Mouse (Mus musculus) left cerebral cortex, postnatal 14 days (tissue): ENCODE results near the gene Lpp. TPM values are rescaled to one million over a fixed set of nuclear protein-coding genes. Genes with fewer than 3 reads are reported as not detected.

Experiments used
- DNase-seq, 2 experiments: peaks; one replicate each; pipeline ENCODE4 v3.0.0; 2021 to 2022; ENCODE audit warnings: low spot score in 2 of 2, mixed read lengths in 1 of 2
- intact Hi-C: fragments of 180-260 bp; cut with DNase I; formaldehyde crosslinking; loops from one replicate; pipeline ENCODE4 v1.15.1; 2025
- long read RNA-seq, 2 experiments: library from polyadenylated mRNA; stranded (forward); transcript quantifications; one replicate each; pipeline ENCODE4 v2.0.0; 2021
- total RNA-seq, 2 experiments: library from RNA; stranded (reverse); gene quantifications; 2 replicates each; pipeline ENCODE4 v1.2.3; 2021

Lpp gene
- 1 to 10 TPM; 6.8 to 8.3 TPM for total RNA-seq
- long read RNA-seq, experiment 1, partial matches to known transcripts = 1 of 3 reads
- long read RNA-seq, experiment 1, other reads (novel, unspliced or antisense) = 2 of 3 reads
- long read RNA-seq, experiment 2, partial matches to known transcripts = 1 of 3 reads
- long read RNA-seq, experiment 2, other reads (novel, unspliced or antisense) = 2 of 3 reads

DNA sequence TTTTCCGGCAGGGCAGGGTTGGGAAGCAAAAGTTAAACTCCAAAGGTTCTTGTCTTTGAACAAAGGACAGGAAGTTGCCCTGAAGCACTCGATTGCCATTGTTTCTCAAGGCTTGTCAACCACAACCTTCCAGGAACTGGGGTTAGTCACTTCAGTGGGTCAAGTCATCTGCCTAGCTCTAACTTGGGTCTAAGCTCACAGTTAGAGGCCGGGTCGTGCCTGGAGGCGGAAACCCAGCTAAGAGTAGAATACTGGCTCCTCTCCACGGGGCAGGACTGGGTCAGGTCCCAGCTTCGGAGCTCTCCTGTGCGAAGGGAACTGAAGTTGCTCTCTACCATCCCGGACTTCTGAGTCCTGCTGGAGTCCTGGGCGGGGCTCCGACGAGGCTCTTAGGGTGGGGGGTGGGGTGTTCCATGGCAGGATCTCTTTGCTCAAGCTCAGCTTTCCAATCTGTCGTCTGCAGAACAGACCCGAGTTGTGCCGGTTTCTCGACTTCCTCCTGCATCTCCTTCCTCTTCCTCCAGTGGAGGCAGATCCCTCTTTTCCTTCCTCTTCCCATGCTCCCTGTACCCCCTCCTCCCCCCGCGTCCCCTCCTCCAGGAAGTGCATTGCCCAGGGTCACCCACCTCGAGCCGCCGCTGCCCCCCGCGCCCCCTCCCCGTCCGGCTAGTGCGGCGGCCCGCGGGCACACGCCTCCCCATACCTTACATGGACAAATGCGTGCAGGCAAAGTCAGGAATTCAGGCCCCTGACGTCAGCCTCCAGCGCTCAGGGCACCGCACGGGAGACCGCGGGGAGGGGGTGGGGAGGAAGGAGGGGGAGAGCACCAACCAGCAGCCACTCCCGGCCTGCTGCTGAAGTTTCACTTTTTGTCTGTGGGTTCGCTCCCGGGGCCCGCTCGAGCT, at the start of gene Lpp:
Gene Lpp (plus strand): TSS at position 857 of the 905 bp plus-strand sequence.
- DNase-seq = peak; percentile 37 to 38

DNA sequence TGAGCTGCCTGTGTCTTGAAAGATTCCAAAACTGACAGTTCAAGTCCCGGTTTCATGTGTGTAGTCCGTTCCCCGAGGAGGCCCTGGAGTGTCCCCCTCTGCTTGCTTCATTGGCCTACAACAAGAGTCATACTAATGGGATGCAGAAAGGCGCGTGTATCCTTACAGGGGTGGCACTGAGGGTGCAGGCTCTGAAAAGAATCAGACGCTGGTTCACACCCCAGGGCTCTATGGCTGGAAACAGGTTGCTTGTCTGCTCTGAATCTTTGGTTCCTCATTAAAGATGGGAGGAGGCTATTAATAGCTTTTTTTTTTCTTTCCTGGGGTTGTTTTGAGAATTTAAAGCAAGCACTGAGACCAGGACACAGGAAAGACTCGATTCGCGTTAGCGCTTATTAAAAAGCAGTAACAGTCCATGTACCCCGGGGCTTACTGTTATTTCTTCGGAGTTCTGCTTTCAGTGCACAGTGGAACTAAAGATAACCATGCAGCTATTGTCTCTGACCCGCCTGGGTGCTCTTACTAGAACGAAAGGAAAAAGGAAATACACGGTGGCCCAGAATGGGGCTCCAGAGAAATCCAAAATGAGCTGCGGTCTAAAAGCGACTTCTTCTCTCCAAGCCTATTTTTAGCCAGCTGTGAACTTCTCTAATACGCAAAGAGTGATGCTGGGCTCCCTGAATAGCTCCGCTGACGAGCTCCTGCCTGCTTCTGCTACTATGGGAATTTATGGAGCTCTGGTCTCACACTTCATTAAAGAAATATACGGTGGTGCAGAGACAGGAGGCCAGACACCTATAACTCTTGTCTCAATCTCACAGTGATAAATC, 45.5 kb upstream of the Lpp start:
- intact Hi-C loops = no loop called here
- DNase-seq = peak; percentile 60 to 62

More for the DNA sequence above, at the start of gene Lpp:
- intact Hi-C loops = loop anchor here (5.0 kb wide), 1 partner anchor 406 kb away; the partner anchor contains the start of genes Bcl6 and Gm37419

DNA sequence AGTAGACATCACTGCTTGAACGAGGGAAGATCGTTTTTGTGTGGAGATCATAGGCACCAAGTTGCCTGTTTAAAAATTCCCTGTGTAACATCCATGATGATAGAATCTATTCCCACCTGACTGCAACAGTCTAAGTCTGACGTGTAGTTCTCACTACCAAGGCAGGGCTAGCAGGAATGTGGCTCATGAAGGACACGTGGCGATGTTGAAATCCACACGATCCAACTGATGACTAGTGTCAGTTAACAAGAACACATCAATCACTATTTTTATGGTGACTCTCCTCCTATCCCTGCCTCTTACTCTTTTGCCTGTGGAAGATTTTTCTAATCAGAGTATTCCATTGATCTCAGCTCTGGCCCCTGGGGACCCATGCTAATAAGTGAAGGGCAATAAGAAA, 43.0 kb upstream of the Lpp start:
- no peak for DNase-seq
- intact Hi-C loops = no loop called here

DNA sequence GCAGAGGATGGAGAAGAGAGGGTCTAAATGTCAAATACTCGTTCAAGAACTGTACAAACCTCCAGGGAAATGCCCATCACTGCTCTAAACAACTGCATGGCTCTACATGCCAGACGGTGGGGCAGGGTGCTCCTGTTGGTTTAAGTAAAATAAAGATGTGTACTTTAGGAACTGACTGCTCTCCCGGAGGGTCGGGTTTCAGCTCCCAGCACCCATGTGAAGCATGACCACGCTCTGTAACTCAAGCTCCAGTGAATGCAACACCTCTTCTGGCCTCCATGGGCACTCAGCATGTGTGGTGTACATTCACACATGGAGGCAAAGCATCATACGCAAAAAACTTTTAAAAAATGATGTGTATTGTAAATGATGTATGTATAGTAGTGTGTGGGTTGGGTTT, 42.6 kb upstream of the Lpp start:
- intact Hi-C loops = no loop called here
- DNase-seq = no peak

DNA sequence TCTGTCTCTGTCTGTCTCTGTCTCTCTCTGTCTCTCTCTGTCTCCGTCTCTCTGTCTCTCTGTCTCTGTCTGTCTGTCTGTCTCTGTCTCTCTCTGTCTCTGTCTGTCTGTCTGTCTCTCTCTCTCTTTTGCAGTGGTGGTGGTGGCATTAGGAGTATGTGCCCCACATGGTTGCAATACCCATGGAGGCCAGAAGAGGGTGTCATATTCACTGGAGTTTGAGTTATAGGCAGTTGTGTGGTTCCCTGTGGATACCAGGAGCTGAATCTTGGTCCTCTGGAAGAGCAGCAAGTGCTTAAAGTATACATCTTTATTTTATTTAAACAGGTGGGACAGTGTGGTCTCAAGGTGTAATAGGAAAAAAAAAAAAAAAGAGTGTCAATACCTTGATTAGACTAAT, 41.5 kb upstream of the Lpp start:
- intact Hi-C loops = no loop called here
- DNase-seq = no peak

DNA sequence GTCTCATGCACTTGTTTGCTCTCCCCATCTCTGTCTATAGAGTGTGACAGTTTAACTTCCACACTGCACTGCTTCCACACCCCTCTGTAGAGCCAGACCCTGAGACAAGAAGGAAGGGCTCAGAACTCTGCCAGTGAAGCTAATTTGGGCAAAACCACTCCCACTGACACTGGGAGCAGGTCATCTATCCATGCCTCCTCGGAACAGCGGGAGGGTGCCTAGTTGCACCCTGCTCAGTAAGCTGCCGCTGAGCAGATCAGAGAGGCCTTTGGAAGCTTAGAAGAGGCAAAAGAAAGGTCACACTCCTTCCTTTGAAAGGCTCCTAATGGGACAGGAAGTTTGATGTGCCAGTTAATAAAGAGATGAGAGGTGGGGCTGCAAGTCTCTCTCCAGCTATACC, 39.5 kb upstream of the Lpp start:
- intact Hi-C loops = no loop called here
- no peak for DNase-seq

DNA sequence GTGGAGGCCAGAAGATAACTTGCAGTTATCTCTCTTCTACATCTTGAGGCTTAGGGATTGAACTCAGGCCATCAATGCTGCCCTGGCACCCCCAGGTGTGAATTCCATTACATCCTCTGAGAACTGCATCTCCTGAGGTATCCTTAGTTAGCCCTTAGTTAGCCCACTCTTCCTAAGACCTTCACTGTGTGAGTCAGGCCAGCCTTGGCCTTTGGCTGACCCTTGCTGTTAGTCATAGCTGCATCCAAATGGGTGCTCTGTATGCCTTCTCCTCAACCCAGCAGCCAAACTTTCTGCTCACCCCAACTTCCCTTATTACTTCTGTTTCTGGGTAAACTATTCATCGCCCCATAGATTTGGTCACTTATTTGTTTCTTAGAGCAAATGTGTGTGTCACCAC, 31.6 kb upstream of the Lpp start:
- intact Hi-C loops = no loop called here
- no peak for DNase-seq

DNA sequence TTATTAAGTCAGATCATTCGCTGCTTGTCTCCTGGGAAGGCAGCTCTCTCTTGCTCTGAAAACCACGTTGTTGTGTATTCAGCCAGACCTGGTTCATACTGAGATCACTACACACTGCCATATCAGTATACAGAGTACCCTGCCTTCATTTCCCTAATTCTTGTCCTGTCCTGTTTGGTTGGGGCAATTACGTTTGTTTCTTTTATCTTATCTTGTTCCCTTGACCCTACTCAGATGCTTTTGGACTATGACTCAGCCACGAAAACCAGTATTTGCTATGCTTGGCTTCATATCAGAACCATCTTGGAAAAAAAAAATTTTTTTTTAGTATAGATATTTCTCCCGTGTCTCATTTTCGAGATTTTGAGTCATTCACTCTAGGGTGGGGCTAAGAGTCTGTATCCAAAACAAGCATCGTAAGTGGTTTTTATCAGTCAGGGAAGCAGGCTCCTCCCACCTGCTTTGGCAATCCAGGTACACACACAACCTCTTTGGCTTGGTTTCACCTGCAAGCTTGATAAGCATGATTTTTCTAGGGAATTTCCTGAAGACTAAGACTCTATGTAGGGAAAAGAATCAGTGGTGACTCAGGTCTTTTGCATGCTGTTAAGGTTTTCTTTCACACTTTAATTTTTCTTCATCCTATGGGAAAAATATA, 29.1 kb upstream of the Lpp start:
- no peak for DNase-seq
- intact Hi-C loops = no loop called here

DNA sequence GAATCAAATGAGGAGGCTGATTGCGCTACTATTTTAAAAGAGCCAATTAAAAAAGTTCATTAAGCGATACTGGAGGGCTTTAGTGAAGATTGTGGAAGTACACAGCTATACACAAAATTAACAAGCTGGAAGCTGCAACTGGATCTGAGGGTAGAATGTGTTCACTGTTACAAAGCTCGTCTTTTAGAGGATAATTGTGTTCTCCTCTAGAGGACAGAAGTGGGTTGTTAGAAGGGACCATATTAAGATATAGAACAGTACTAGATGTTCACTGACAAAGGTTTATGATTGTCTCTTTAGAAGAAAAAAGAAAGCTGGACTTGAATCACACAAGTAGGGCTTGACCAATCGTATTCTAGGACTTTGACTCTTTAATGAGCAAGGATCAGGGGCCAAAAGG, 27.4 kb upstream of the Lpp start:
- intact Hi-C loops = no loop called here
- peak in 1 of 2 experiments; percentile 34 for DNase-seq

DNA sequence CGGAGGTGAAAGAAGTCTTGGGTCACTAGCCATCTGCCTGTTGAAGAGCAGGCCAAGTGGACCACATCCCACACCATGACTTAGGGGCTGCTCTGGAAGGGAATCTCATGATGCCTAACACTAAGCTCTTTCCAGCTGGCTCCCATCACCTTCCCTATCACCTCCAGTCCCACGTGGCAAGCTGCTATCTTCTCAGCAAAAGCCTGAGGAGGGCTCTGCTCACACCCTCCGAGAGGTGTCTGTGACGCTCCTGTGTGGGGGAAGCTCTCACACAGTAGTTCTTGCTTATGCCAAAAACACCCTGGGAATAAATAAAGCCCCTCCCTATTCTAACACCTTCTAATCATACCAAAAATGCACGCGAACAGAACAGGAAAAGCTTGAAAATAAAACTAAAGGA, 26.2 kb upstream of the Lpp start:
- DNase-seq = no peak
- intact Hi-C loops = no loop called here

DNA sequence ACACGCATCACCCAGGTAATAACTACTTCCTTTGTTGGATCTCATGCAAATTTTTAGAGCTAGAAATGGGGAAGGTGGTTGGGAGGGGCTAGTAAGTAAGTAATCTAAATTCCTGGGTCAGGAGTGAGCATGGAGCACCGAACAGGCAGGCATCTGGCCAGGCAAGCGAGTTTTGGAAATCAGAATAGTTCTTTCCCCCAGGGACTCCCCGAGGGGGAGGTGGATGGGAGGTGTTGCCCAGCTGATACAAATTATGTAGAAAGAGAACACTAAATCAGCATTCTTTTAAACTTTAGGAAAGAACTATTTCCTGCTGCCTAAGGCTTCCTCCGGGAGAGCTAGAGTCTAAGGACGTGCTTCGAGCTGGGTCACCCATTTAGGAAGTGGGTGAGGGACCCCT, 25.8 kb upstream of the Lpp start:
- intact Hi-C loops = no loop called here
- DNase-seq = no peak

DNA sequence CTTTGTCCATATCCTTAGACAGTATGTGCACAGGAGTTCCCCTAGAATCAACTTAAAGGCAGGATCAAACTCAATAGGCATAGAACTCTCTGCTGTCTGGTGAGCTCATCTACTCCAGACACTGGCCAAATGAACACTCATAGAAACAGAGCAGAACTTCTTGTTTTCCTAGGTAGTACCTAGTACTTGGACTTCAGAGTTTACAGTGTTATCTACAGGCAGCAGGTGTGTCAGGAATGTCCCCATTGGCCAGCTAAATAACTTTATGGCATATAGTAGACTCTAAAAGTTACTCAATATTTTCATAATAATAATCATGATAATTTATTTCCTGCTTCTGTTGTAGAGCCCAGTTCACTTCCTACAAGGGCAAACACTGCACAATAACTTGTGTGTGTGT, 16.8 kb upstream of the Lpp start:
- intact Hi-C loops = no loop called here

DNA sequence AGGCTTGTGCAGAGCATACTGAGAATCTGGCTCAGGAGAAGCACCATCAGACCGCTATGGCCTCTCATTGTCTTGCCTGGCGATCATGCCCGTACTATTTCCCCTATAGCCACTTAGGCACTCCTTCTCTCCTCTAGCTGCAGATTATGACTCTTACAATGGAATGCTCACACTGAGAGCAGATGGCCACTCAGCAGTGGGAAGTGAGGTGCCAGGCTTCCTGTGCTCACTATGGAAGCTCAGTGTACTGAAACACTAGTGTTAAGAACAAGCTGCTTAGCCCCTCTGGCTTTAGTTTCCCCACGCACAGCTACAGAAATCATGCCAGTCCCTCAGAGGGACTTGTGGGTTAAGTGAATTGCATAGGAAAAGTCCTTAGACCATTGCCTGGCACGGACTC, 2.7 kb upstream of the Lpp start:
- intact Hi-C loops = loop anchor here (5.0 kb wide), 1 partner anchor 403 kb away; the partner anchor contains the start of genes Bcl6 and Gm37419

More for the DNA sequence above, 16.8 kb upstream of the Lpp start:
- DNase-seq = no peak

DNA sequence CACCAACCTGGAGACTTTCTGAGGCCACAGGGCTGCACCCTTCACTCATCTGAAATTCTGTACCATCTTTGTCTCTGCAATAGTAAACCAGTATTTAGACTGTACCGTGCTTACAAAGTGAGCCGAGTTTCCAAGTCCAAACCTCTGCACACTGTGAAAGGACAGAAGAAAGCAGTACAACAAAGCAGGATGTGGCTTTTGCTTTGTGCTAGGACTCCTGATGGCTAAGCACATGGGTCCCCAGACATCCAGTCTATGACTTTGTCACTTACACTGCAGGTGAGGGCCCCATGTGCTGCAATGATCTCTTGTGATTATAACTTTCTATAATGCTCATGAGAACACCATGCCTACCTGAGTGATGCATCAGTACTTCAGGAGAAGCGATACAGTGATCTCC, 2.2 kb upstream of the Lpp start:
- no peak for DNase-seq
- intact Hi-C loops = loop anchor here (5.0 kb wide), 1 partner anchor 404 kb away; the partner anchor contains the start of genes Bcl6 and Gm37419

More for the DNA sequence above, 2.7 kb upstream of the Lpp start:
- DNase-seq = no peak

DNA sequence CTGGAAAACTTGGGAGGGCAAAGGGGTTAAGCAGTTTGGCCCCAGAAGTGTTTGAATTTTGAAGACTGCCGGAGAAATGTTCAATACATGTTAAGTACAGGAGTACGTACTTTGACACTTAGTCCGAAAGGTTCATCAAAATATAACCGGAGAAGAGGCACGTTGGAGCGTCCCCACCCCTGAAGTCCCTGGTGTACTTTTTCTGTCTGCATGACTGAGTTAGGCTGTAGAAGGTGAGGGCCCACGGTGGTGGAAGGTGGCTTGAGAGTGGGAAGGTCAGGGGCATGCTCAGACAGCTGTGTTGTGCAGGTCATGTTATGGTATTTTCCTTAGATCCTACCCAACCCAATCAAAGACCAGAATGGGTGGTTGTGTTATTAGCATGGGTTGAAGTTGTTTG, 1.4 kb upstream of the Lpp start:
- no peak for DNase-seq
- intact Hi-C loops = loop anchor here (5.0 kb wide), 1 partner anchor 405 kb away; the partner anchor contains the start of genes Bcl6 and Gm37419

DNA sequence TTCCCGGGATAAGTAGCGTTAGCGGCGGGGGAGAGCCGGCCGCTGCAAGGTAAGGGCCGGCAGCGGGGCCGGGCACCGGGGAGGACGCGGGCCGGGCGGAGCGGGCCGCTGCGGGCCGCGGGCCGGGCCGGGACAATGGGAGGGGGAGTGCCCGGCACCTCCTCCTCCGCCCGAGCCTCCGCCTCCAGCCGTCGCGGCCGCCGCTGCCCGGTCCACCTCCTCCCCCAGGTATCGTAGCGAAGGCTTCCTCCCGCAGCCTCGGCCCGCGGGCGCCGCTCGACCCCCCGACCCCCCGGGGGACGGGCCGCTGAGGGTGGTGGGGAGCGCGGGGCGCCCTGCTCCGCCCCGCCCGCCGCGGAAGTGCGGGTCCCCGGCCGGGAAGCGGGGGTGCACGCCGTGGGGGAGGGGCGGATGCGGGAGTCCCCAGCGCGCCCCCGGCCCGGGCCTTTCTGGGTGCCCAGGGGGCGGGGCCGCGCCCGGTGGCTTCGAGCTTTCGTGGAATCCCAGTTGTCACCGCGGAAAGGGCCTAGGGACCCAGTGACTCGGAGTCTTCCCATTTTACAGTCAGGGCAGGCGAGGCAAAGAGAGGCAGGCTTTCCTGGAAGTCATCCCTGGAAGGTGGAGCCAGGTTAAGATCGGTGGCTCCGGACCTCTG, 376 bp downstream of the Lpp start:
- no peak for DNase-seq
- intact Hi-C loops = loop anchor here (5.0 kb wide), 1 partner anchor 406 kb away; the partner anchor contains the start of genes Bcl6 and Gm37419

DNA sequence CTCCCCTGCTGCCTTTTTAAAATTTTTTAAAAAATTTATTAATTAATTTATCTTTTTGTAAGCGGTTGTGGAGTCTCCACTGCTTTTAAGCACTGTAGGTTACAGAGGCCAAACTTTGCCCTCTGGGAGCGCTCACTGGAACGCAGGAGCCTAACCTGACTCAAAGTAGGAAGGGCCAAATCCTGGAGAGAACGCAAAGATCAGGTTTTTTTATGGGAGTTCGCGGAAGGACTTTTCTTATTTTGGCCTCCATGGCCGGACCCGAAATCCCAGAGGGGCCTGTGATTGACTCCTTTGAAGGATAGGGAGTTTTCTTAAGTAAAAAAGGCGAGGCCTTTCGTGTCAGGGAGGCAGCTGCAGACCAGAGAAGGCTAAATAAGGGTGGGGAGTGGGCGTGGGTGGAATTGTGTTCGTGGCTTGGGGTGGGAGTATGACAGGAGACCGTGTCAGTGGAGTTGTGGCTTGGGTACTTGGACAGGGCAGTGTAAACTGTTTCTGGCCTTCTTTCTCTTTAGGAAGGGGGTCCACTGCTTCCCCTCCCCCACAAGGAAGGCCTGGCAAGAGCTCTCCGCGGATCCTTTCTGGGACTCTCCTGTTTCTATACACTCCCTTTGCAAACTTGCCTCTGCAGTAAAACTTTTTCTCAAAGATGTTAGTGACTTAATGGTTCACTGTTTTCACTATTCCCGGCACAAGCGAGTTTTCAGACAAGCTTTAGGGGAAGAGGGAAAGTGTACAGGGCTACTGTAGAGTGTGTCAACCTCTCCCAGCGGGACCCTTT, 1.1 kb downstream of the Lpp start:
- DNase-seq = no peak
- intact Hi-C loops = loop anchor here (5.0 kb wide), 1 partner anchor 407 kb away; the partner anchor contains the start of genes Bcl6 and Gm37419

DNA sequence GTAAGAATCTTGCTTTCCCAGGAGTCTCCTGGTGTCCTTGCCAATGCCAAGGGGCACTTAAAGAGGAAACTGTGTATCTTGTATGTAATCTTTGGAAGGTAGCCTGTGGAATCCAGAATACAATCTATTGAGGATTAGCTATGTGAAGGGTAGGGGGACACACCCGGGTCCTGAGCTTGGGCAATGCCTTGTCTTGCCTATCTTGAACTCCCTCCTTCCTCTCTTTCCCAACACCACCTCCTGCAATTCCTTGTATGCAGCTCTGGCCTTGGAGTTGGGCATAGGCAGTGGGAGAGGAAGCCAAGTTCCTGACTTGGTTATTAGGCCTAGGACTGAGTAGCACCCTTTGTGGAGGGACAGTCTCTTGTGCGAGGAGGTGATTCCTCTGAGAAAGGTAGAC, 1.8 kb downstream of the Lpp start:
- intact Hi-C loops = no loop called here
- DNase-seq = no peak
